Mouse (Mus musculus) left cerebral cortex, postnatal 4 days (tissue): ENCODE measurements around the gene Gjc1. TPM values are rescaled to one million over a fixed set of nuclear protein-coding genes. Genes with fewer than 3 reads are reported as not detected.

Experiments
- DNase-seq: peaks from one replicate; pipeline ENCODE4 v3.0.0-alpha.2; 2022
- intact Hi-C: fragments of 180-260 bp; cut with DNase I; formaldehyde crosslinking; loops from one replicate; pipeline ENCODE4 v1.15.1; 2025
- total RNA-seq, 2 experiments: library from RNA; stranded (reverse); gene quantifications; 2 replicates each; pipeline ENCODE4 v1.2.3; 2021

Gjc1 gene
- total RNA-seq: 10 to 100 TPM; 46.7 to 60.2 TPM

DNA sequence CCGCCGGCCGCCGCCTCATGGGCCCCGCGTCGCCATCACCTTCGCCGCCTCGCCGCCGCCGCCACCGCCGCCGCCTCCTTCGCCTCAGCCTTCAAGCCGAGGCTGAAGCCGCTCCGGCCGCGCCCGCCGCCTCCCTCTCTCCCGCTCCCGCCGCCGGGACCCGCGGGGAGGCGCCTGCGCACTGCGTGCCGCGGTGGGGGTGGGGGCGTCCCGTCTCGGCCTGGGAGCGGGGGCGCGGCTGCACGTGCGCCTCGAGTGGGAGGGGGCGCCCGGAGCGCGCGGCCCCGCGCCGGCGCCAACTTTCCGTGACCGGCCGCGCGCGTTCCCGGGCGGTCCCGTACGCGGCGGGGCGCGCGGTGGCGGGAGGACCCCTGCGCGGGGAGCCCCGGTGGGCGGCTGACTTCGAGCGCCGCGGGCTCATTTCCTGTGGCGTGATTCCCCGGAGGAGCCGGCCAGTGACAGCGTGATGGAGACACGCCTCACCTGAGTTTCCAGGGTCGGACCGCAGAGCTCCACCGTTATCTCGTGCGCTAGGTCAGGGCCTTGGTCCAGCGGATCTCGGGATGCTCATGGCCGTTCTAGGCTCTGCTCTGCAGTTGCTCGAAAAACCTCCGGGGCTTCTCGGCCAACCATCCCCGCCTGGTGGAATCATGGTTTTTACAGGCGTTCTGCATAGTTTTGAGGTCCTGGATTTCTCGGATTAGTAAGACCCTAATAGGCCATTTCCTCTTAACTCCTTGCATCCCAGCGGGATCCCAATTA, at the start of gene Gjc1:
TSS of gene Gjc1 (minus strand) at position 680 of the 762 bp plus-strand sequence.
- intact Hi-C loops: loop anchor here (5.0 kb wide), 1 partner anchor 42 kb away; no protein-coding TSS in a partner anchor
- DNase-seq: peak; percentile 79

DNA sequence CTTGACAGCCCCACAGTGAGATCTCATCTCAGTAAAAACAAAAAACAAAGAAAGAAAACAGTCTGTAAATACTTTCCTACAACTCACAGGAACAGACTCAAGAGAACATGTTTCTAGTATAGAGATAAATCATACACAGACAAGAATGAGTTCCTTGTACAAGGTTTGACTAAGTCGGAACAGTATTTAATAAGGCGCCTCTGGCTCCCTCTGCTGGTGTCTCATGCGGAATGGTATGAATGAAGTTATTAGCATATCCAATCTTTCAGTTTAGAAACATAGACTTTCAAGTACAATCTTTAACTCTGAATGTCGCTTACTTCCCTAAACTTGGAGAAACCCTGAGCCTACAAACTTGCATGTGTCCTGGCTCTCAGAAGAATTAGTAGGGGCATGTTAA, 44.8 kb upstream of the Gjc1 start:
- peak; percentile 75 for DNase-seq
- intact Hi-C loops: no loop called here

- DNase-seq: peak; percentile 63
- intact Hi-C loops: no loop called here
Measured at GRCm38 (mm10) chr11:102859933-102860332, 40.4 kb upstream of the Gjc1 start.

- intact Hi-C loops: no loop called here
- DNase-seq: peak; percentile 65
Measured at GRCm38 (mm10) chr11:102858951-102859350, 39.5 kb upstream of the Gjc1 start.

DNA sequence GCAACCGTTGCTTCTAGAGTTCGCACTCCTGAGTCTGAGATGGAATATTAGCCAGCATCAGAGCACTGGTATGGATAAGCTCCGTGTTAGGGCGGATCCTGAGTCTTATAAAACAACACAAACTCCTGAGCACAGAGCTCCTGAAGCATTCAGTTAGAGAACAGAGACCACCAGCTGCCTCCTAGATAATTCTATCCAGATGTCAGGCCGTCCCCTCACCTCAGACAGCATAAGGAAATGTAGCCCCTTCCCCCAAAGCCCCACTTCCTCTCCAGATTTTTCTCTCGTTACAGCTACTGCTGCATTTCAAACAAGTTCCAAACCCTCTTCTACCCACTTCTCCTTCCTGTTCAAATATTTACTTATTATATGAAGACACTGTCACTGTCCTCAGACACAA, 36.4 kb upstream of the Gjc1 start:
- intact Hi-C loops: no loop called here
- DNase-seq: no peak

DNA sequence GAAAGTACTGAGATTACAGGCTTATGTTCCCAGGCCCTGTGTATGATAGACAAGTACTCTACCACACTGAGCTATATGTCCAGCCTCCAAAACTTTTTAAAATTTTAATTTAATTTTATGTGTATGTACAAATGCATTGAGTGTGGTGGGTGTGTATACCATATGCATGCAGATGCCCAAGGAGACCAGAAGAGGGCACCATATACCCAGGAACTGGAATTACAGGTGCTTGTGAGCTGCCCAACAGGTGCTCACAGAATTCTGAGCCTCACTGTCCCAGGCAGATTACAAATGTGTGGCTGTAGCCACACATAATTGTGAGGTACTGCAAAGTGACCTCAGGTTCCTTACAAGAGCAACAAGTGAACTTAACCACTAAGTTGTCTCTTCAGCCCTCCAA, 34.3 kb upstream of the Gjc1 start:
- DNase-seq: no peak
- intact Hi-C loops: no loop called here

DNA sequence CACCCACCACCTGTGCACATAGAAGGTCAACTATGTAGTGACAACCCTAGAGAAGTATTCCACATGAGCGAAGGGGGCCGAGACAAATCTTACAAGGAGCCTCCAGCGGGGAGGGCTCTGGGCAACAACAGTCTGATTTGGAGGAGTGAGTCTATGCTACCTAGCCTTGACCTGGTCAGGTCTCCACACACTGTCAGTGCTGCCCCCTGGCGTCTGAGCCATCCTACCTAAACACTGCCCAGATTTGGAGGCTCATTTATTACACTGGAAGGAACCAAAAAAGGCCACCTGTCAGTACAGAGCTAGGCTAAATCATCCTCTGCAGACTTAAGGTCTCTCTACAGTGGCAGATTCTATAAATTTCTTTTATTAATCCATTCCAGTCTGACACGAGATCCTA, 32.4 kb upstream of the Gjc1 start:
- DNase-seq: peak; percentile 76

GRCm38 (mm10) chr11:102845926-102846325, 26.4 kb upstream of the Gjc1 start:
- DNase-seq: no peak
- intact Hi-C loops: no loop called here

More for the DNA sequence above, 32.4 kb upstream of the Gjc1 start:
- intact Hi-C loops: no loop called here

GRCm38 (mm10) chr11:102838616-102839150, 19.2 kb upstream of the Gjc1 start:
- intact Hi-C loops: no loop called here
- DNase-seq: no peak

- intact Hi-C loops: no loop called here
- DNase-seq: no peak
Measured at GRCm38 (mm10) chr11:102838126-102838525, 18.6 kb upstream of the Gjc1 start.

GRCm38 (mm10) chr11:102837385-102837784, 17.9 kb upstream of the Gjc1 start:
- intact Hi-C loops: no loop called here
- no peak for DNase-seq

GRCm38 (mm10) chr11:102836146-102836545, 16.6 kb upstream of the Gjc1 start:
- no peak for DNase-seq
- intact Hi-C loops: no loop called here

DNA sequence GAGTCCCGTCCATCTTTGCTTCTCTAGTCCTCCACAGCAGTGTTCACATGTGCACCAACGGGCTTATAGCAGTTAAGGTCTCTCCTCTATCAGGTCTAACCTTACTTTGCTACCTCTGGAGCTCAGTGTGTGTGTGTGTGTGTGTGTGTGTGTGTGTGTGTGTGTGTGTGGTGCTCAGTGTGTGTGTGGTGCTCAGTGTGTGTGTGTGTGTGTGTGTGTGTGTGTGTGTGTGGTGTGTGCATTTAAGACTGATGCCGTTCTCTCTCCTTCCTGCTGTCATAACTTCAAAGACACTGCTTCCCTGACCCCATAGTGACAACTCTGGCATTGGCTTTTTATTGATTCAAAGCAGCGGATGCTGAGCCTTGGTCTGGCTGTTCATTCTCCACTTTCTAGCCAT, 16.0 kb upstream of the Gjc1 start, which contains the start of gene Higd1b:
TSS of gene Higd1b (plus strand) at position 301 of the 400 bp plus-strand sequence.
- intact Hi-C loops: no loop called here

GRCm38 (mm10) chr11:102834219-102834618, 14.7 kb upstream of the Gjc1 start:
- intact Hi-C loops: no loop called here
- no peak for DNase-seq

More for the DNA sequence above, 16.0 kb upstream of the Gjc1 start, which contains the start of gene Higd1b:
- DNase-seq: no peak

GRCm38 (mm10) chr11:102832700-102833297, 13.3 kb upstream of the Gjc1 start:
- intact Hi-C loops: no loop called here
- DNase-seq: no peak

GRCm38 (mm10) chr11:102830276-102830675, 10.8 kb upstream of the Gjc1 start:
- intact Hi-C loops: no loop called here
- no peak for DNase-seq

- intact Hi-C loops: no loop called here
- DNase-seq: no peak
Measured at GRCm38 (mm10) chr11:102827097-102827496, 7.6 kb upstream of the Gjc1 start.

- no peak for DNase-seq
- intact Hi-C loops: no loop called here
Measured at GRCm38 (mm10) chr11:102826476-102826875, 7.0 kb upstream of the Gjc1 start.

DNA sequence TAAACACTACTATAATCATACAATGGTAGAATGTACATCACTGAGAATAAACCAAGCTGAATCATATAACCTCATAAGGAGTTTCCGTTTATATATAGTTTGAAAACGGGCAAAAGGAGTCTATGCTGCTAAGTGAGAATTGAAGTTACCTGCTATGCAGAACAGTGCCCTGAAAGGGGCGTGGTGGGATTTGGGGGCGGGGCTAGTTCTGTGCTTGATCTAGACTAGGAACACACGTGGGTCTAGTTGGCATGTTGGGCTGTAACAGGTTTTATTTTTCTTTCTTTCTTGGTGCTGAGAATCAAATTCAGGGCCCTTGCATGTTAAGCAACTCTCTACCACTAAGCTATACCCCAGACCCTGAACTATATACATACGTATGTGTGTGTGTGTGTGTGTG, 1.7 kb upstream of the Gjc1 start:
- no peak for DNase-seq
- intact Hi-C loops: no loop called here

- intact Hi-C loops: no loop called here
- DNase-seq: no peak
Measured at GRCm38 (mm10) chr11:102820432-102820831, 932 bp upstream of the Gjc1 start.

DNA sequence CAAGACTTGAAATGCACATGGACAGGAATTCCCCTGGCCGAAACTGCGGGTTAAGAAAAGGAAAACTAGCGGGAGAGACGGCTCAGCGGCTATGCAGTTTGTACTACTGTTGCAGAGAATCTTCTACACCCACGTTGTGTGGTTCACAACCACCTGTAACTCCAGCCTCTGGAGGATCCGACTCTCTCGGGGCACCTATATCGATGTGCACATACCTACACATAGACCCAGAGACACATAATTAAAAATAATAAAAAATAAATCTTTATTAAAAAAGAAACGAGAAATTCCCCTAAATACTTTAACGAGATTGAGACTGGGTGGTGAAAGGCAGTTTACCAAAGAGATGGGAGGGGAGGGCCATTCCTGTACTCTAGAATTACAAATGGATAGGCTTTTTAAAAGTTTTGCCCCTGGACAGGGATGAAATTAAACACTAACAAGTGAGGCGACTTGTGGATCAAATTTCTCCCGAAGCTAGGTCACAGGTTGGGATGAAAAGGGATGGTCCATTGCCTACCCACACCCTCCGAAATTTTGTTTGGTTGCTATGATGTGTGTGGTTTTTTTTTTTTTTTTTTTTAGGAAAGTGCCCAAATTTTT, 384 bp upstream of the Gjc1 start:
- no peak for DNase-seq
- intact Hi-C loops: loop anchor here (5.0 kb wide), 1 partner anchor 43 kb away; no protein-coding TSS in a partner anchor
